Mouse (Mus musculus): Measurements from ENCODE around the gene Dhx58. TPM values are rescaled to one million over a fixed set of nuclear protein-coding genes. Genes with fewer than 3 reads are reported as not detected.

Gene Dhx58
- 1.8 TPM for polyA plus RNA-seq (2015; fragmentation: Illumina TruSeq; extraction: RNeasy Lipid Tissue Mini Kit (QIAGEN cat#74804); ENCODE audit: insufficient read depth, low read depth, low replicate concordance)

GRCm38 (mm10) chr11:100703851-100704531 lies at the start of gene Dhx58:
Gene Dhx58, minus strand, starts transcription at chr11:100704271.

GRCm38 (mm10) chr11:100738066-100738604 lies 34.1 kb upstream of the Dhx58 start, which contains the start of gene Rab5c:
Gene Rab5c, minus strand, starts transcription at chr11:100738215.

GRCm38 (mm10) chr11:100713735-100714533 lies 9.9 kb upstream of the Dhx58 start, which contains the start of gene Hspb9:
Gene Hspb9, plus strand, starts transcription at chr11:100713850.

GRCm38 (mm10) chr11:100711783-100712615 lies 7.9 kb upstream of the Dhx58 start, which contains the start of gene Kat2a:
Gene Kat2a, minus strand, starts transcription at chr11:100712465.

GRCm38 (mm10) chr11:100692164-100692616 lies 11.9 kb downstream of the Dhx58 start, which contains the start of gene Zfp385c:
Gene Zfp385c, minus strand, starts transcription at chr11:100692455.

Other genes starting within 250 kb of the Dhx58 start
- 2.5 TPM for gene Klhl11, start 231.5 kb downstream of the Dhx58 start, polyA plus RNA-seq (2015; fragmentation: Illumina TruSeq; extraction: RNeasy Lipid Tissue Mini Kit (QIAGEN cat#74804); ENCODE audit: insufficient read depth, low read depth, low replicate concordance)
- gene Acly, start 176.3 kb downstream of the Dhx58 start, polyA plus RNA-seq (2015; fragmentation: Illumina TruSeq; extraction: RNeasy Lipid Tissue Mini Kit (QIAGEN cat#74804); ENCODE audit: insufficient read depth, low read depth, low replicate concordance), result 43.7 TPM
- 1.3 TPM for gene Ttc25, start 158.7 kb downstream of the Dhx58 start, polyA plus RNA-seq (2015; fragmentation: Illumina TruSeq; extraction: RNeasy Lipid Tissue Mini Kit (QIAGEN cat#74804); ENCODE audit: insufficient read depth, low read depth, low replicate concordance)
- gene Cnp, start 129.4 kb downstream of the Dhx58 start, polyA plus RNA-seq (2015; fragmentation: Illumina TruSeq; extraction: RNeasy Lipid Tissue Mini Kit (QIAGEN cat#74804); ENCODE audit: insufficient read depth, low read depth, low replicate concordance), result 9.4 TPM
- 4.3 TPM for gene Nkiras2, start 85.0 kb downstream of the Dhx58 start, polyA plus RNA-seq (2015; fragmentation: Illumina TruSeq; extraction: RNeasy Lipid Tissue Mini Kit (QIAGEN cat#74804); ENCODE audit: insufficient read depth, low read depth, low replicate concordance)
- gene Dnajc7, start 84.1 kb downstream of the Dhx58 start, polyA plus RNA-seq (2015; fragmentation: Illumina TruSeq; extraction: RNeasy Lipid Tissue Mini Kit (QIAGEN cat#74804); ENCODE audit: insufficient read depth, low read depth, low replicate concordance), result 115 TPM
- not detected for gene Zfp385c, start 11.8 kb downstream of the Dhx58 start, polyA plus RNA-seq (2015; fragmentation: Illumina TruSeq; extraction: RNeasy Lipid Tissue Mini Kit (QIAGEN cat#74804); ENCODE audit: insufficient read depth, low read depth, low replicate concordance)
- gene Kat2a, start 8.2 kb upstream of the Dhx58 start, polyA plus RNA-seq (2015; fragmentation: Illumina TruSeq; extraction: RNeasy Lipid Tissue Mini Kit (QIAGEN cat#74804); ENCODE audit: insufficient read depth, low read depth, low replicate concordance), result 11.0 TPM
- not detected for gene Hspb9, start 9.6 kb upstream of the Dhx58 start, polyA plus RNA-seq (2015; fragmentation: Illumina TruSeq; extraction: RNeasy Lipid Tissue Mini Kit (QIAGEN cat#74804); ENCODE audit: insufficient read depth, low read depth, low replicate concordance)
- 32.6 TPM for gene Rab5c, start 33.9 kb upstream of the Dhx58 start, polyA plus RNA-seq (2015; fragmentation: Illumina TruSeq; extraction: RNeasy Lipid Tissue Mini Kit (QIAGEN cat#74804); ENCODE audit: insufficient read depth, low read depth, low replicate concordance)
- gene Kcnh4, start 55.7 kb upstream of the Dhx58 start, polyA plus RNA-seq (2015; fragmentation: Illumina TruSeq; extraction: RNeasy Lipid Tissue Mini Kit (QIAGEN cat#74804); ENCODE audit: insufficient read depth, low read depth, low replicate concordance), result not detected
- gene Hcrt, start 58.7 kb upstream of the Dhx58 start, polyA plus RNA-seq (2015; fragmentation: Illumina TruSeq; extraction: RNeasy Lipid Tissue Mini Kit (QIAGEN cat#74804); ENCODE audit: insufficient read depth, low read depth, low replicate concordance), result not detected
- 2.9 TPM for gene Ghdc, start 66.7 kb upstream of the Dhx58 start, polyA plus RNA-seq (2015; fragmentation: Illumina TruSeq; extraction: RNeasy Lipid Tissue Mini Kit (QIAGEN cat#74804); ENCODE audit: insufficient read depth, low read depth, low replicate concordance)
- gene Stat5b, start 146.5 kb upstream of the Dhx58 start, polyA plus RNA-seq (2015; fragmentation: Illumina TruSeq; extraction: RNeasy Lipid Tissue Mini Kit (QIAGEN cat#74804); ENCODE audit: insufficient read depth, low read depth, low replicate concordance), result 6.7 TPM
- gene Stat5a, start 155.1 kb upstream of the Dhx58 start, polyA plus RNA-seq (2015; fragmentation: Illumina TruSeq; extraction: RNeasy Lipid Tissue Mini Kit (QIAGEN cat#74804); ENCODE audit: insufficient read depth, low read depth, low replicate concordance), result 3.6 TPM
- gene Stat3, start 235.3 kb upstream of the Dhx58 start, polyA plus RNA-seq (2015; fragmentation: Illumina TruSeq; extraction: RNeasy Lipid Tissue Mini Kit (QIAGEN cat#74804); ENCODE audit: insufficient read depth, low read depth, low replicate concordance), result 16.6 TPM

Data from pancreas, adult 10 weeks (tissue).